Mouse (Mus musculus) monocyte, adult 5-6 weeks (primary cell): Measurements from ENCODE around the gene Sbf2. TPM values are rescaled to one million over a fixed set of nuclear protein-coding genes. Genes with fewer than 3 reads are reported as not detected.
"Not testable (repeated sequence)": the region's sequence is repeated elsewhere in the genome, so short reads cannot be mapped to it uniquely, and the experiment has no call there.

Source experiments
- ATAC-seq: fragments of 153-309, 156-312 bp; replicated peaks from 2 replicates; pipeline ENCODE4 v1.8.0; 2017; ENCODE audit warnings: mild to moderate bottlenecking; ENCODE audit not compliant: low TSS enrichment, insufficient number of reproducible peaks, severe bottlenecking, poor library complexity, low FRiP score
- total RNA-seq: library from RNA; stranded (forward); fragments of 200-1000, 200-491, 200-594 nt; gene quantifications from 3 replicates; pipeline ENCODE4 v1.2.3, GENCODE M21; 2017

The Sbf2 gene
- 2.6 to 9.9 TPM (median 5.3 TPM) in 3 replicates for total RNA-seq

DNA sequence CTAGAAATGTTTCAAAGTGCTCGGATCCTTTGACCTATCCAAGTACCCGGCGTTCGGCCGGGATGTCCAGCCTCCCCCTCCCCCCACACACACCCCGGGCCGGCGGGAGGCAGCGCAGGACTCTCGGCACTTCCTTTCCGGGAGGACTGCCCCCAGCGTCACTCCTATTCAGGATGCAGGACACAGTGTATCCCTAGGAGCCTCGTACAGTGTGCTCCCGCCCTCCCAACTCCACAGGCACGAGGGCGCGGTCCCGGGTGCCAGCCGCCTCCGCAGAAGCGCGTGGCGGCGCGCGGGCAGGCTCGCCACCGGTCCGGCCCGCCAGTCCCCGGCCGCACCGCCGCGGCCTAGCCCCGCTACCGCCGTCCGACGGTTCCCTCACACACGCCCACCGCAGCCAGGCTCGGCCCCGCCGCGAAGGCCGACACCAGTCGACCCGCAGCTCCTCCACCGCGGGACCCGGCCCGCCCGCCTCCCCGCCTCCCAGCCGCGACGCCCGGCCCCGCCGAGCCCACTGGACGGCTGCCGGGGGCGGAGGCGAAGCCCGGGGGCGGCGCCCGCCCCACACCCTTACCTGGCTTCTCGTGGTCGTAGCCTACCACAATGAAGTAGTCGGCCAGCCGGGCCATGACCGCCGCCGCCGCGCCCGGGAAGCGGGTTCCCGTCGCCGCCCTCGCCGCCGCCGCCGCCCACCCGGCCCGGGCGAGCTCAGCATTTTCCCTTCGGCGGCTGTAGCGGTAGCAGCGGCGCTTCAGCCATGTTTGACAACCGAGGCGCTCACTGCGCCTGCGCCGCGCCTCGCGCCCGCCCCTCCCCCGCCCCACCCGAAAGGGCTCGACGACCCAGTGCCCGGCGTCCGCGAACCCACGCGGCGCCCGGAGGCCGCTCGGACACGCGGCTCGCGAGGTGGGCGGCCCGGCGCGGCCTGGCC lies at the start of gene Sbf2:
TSS of gene Sbf2 (minus strand) at position 790 of the 931 bp plus-strand sequence.
- ATAC-seq: no peak

DNA sequence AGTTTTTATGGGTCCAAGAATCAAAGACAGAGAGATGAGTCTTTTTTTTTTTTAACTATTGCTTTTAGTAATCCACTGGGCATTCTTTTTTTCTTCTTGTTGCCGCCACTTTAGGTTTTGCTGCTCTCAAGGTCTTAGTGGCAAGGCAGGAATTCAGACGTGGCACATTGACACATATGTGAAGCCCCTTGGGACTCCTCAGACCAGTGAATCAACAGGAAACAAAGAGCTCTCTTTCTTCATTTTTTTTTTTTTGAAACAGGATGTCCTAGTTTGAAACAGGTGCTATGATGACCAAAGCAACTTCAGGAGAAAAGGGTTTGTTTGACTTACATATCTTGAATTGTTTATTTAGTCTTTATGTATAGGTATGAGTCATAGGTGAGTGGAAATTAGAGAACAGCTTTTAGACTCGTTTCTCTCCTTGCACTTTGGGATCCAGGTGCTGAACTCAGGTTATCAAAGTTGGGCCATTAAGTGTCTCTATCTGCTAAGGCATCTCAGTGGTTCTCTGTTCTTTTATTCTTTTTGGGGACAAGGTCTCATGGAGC lies 43.7 kb upstream of the Sbf2 start:
- no peak for ATAC-seq

DNA sequence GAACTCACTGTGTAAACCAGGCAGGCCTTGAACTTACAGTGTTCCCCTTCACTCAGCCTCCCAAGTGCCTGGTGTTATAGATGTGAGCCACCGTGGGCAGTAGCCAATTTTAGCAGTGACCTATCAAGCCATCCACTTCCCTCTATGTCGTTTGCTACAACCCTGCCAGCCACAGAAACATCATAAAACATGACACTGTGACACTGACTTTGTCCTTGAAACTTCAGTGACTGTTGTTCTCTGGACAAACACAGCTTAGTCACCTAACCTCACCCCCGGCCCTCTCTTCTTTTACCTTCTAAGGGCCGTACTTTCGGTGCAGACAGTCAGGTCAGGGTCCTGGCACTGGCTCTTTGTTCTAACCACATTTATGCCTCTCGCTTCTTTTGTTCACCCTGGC lies 41.2 kb upstream of the Sbf2 start:
- ATAC-seq: no peak

DNA sequence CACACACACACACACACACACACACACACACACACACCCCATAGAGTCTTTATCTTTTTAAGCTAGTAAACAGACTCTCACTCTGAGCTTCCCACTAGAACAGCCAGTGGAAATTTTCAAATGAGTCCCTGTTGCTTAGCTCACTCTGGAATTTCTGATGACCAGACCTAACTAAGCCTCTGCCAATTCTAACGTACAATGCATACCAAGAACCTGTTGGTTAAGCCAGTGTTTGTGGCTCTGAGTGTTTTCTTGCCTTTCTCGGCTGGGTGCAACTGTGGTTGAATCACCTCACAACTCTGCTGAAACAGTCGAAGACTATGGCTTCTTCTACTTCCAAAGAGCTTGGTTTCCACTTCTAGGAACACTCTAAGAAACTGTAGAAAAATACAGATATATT lies 40.5 kb upstream of the Sbf2 start:
- ATAC-seq: no peak

DNA sequence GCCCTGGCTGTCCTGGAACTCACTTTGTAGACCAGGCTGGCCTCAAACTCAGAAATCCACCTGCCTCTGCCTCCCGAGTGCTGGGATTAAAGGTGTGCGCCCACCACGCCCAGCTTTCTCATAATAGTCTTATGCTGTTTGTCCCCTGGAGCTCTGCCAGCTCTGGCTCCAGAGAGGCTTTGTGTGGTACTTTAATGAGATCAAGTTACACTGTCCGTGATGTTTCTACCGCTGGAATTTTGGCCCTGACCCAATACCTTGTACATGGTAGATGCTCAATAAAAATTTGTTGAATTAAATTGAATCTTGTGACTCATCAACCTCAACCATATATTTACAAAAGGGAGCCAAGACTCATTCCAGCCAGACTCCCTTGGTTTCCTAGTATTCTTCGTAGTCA lies 36.4 kb upstream of the Sbf2 start:
- no peak for ATAC-seq

DNA sequence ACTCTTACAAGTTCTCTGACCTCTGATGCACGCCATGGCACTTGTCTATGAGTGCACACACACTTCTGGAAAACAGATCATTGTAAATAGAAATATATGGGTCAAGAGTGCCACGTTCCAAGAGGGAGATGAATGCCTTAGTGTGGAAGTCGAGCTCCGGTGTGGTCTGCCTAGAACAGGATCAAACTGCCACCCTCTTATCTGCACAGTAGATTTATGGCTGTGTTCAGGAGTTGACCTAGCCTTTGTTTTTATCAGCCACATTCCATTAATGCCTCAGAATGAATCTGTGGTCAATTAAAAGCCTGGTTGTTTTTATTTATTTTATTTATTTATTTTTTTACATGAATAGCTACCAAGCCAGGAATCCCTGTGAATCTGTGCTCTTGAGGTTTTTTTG lies 35.8 kb upstream of the Sbf2 start:
- no peak for ATAC-seq

DNA sequence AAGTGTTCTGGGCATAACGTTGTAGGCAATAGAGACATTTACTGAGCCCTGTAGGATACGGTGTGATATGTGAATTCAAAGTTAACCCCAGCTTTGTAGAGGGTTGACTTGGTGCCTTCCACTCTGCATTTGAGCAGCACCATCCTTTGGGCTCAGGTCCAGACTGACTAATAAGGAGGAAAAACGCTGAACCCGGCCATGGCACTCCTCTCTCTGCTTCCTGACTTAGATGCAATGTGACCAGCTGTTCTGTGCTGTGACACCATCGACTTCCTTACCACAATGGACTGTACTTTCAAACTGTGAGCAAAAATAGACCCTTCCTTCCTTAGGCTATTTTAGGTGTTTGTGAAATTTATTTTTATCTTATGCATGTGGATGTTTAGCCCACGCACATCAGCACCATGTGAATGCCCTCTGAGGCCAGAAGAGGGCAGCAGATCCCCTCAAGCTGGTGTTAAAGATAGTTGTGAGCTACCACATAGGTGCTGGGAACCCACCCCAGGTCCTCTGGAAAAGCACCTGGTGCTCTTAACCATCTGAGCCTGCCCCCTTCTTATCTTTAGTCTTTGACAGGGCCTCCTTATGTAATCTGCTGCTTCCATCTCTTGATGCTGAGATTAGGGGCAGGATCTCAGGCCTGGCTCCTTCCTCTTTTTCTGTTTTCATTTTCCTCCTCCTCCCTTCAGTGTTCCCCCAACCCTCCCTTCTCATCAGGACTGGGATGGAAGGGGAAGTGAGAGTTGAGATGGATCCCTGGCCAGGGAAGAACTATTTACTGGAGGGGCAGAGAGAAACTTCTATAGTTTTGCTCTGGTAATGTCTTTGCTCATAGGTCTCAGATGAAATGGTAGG lies 34.6 kb upstream of the Sbf2 start:
- ATAC-seq: no peak

DNA sequence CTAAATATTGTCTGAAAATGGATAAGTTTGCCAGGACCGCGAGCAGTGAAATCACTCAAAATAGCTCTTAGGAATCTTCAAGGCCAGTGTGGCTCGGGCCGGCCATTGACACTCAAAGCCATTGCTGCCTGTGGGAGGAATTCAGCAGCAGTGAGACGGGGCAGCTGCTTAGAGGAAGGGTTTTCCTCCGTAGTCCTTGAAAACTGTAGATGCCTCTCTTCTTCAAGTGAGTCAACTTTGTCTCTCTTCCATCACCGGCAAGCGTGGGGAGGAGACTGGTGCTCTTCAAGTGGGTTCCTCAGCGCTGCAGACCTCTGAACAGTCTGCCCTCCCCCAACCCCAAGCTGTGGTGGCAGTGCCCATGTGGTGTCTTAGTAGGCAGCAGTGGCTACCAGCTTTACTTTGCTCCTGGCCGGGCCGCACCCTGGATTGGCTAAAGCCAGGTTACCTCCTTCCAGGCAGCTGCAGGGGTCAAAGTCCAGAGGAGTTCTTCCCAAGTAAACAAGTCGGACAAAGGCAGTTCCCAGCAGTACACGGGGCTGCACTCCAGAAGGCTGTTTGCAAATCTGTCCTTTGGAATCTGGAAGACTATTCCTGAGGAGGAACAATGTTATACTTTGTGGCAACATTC lies 33.8 kb upstream of the Sbf2 start:
- ATAC-seq: no peak

DNA sequence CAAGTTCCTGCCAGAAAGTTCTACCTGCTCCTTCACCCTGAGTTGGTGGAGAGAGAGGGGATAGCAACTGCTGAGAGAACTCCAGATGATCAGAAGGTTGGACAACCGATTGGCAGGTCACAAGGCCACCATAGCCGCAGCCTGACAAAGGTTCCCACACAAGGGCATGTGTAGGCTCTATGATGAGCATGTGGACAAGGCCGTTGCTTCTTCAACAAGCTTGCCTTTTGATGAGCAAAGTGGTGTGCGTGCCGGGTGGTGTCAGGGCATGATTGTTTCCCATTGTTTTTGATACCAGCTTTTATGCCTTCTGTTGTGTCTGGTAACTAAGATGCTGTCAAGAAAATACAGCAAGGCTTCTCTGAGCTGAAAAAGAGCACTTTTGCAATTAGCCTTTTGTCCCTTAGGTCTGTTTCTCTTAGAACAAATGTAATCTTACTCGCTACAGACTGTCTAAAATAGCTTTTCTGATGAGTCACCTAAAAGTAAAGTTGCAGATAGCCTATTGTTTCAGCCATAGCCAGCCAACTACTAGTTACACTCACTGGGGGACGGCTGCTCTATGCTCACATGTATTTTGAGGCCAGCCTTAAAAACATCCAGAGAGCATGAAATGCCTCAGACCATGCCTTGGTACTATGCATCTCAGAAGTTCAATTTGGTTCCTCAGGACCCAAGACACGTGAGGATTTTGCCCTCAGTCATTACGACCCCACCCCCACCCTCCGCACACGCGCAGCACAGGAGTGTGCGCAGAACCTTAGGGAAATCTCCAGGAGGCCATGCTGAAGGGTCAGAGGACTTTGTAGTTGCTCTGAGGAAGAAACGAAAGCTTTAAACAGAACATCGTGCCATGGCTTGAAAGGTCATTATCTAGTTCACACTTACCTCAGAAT lies 33.1 kb upstream of the Sbf2 start:
- no peak for ATAC-seq

DNA sequence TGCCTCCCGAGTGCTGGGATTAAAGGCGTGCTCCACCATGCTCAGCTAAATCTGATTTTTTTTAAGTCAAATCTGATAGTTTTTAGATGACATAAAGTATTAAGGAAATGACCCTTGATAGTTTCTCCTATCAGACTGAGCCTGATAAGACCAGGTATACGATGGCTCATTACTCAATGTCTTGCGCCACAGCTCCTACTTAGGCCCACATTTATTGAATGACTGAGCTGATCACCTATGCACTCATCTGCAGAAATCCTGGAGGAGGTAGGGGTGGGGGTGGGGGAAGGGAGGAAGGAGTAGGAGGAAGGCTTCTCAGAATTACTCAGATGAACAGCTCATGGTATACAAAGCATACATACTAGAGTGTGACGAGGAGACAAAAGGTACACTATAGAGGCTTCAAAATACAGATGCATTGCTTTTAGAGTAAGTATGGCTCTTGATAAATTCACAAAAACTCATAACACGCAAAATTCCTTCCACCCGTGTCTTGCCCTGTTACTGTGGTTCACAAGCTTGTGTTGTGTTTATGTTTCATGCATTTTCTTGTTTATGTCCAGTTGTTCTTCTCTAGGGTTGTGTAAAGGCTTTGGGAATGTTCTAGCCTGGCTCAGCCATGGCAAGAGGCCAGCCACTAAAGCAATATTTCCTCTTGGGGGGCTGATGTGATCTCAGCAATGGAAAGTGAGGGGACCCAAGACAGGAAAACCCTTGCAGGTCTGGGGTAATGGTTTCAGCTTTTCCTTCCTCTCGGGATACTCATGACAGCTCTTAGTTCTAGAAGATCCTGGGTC lies 32.1 kb upstream of the Sbf2 start:
- no peak for ATAC-seq

DNA sequence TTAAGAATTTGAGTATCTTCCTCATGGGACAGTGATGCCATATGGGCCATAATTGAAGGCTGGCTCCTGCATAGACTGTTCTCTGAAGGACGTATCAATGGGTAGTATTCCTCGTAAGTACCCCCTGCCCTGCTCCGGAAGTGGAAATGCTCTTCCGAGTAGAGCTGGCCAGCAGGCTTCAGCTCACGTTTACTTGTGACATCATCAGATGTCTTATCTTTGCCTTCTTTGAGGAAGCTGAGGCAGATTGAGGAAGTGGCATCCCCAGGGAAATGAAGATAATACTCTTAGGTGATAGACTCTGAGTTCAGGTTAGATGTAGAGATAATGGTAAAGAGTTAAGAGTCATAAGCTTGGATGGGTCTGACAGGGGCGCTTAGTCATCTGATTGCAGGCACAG lies 31.1 kb upstream of the Sbf2 start:
- ATAC-seq: no peak

DNA sequence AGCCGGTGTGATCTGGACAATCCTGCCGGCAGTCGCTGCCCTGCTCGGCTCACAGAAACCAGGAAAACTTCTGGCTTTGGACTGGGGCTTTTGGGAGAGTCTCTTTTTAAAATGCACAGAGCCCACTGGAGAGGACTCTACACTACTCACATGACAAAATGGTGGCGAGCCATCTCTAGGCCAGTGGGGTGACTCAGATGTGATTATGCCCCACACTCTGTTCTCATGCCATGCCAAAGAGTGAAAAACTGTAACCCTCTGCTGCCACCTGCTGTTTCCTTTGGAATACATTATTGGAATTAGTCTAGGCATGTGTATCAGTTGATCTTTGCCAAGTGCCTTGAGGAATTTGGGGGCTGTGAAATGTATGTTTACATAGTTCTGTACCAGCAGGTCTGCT lies 30.6 kb upstream of the Sbf2 start:
- ATAC-seq: no peak

DNA sequence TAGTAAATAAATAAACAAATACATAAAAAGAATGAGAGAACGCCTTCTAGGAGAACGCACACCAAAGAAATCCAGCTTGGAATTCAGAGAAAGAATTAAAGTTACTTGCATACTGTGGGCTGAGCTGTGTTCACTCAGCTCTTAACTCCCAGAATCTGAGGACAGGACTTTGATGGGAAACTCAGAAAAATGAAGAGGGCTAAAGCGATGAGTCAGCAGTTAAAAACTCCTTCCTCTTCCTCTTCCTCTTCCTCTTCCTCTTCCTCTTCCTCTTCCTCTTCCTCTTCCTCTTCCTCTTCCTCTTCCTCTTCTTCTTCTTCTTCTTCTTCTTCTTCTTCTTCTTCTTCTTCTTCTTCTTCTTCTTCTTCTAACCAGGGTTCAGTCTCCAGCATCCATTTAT lies 25.2 kb upstream of the Sbf2 start:
- not testable (repeated sequence) for ATAC-seq

DNA sequence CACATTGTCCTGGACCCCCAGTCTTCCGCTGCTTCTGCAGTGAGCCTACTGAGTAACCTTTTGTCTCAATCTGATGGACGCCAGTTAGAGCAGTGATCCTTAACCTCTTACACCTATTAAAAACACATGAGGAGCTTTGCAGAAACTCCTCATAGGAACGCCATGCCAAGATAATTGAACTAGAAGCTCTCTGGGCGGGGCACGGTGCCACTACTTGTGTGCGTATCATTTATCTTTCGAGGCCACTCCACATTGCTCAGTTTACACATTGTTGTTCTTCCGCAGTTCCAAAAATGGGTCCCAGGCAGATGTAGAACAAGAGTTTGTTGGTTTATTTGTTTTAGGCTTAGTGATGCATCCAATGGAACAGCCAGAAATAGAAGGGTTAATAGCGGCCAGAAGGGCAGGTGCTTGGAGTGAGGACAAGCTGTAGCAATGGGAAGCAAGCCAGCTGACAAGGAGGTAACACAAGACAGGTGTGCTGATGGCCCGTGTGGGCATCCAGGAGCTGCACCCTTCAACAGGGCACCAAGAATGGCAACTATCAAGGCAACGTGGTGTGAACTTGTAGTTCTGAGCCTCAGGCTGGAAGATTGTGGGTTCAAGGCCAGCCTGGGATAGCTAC lies 24.7 kb upstream of the Sbf2 start:
- no peak for ATAC-seq

DNA sequence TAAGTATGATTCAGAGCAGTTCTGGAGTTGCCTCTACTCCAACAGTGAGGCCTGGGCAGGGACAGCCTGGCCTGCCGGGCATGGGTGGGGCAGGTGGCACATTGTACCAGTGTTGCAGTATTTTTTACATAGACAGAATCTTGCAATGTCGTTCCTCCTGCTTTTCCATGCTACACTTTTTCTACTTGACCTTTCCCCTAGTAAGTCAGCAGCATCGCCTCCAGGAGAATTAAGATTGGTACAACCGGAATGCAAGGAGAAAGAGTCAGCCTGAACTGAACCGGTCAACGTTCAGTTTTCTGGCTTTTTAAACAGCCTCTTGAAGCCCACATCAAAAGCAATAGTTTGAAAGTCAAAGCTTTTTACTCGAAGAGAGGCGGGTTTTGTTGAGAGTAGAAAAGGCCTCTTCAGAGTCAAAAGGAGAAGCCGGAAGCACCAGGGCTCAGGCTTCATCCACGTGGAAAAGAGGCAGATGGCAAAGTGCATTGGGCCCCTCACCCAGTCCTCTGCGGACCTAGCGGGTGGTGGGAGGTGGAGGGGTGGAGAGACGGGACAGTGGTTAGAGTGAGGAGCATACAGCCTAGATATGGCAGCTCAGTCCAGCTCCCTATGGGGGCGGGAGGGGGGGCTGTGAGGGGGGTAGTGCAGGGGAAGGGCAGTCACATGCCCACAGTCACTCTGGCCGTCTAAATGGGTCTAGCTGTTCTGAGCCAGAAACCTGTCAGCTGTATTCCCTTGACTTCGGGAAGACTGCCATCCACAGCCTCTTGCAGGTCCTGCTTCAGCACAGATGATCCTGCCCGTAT lies 23.8 kb upstream of the Sbf2 start:
- ATAC-seq: no peak

DNA sequence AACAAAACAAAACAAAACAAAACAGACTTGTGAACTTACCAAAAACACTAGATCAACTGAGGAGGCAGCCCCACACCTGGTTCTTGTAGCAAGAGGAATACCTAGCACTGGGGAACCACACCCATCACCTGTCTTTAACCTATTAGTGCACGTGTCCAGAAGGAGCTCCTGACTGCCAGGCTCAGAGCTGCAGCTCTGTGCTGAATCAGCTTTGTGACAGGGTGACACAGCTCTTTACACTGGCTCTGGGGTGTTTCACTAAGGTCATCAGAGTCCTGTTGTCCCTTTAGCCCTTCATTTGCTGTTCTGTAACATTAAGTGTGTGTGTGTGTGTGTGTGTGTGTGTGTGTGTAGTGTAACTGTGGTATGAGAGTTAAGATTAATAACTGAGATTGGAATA lies 21.8 kb upstream of the Sbf2 start:
- no peak for ATAC-seq
